Mouse (Mus musculus) MEL (cell line): Measurements from ENCODE around the gene Slco3a1.

ENCODE experiments used
- CTCF ChIP-seq, 3 experiments: IDR thresholded peaks in 2 of 3; conservative IDR thresholded peaks in 1 of 3; 2 replicates each; pipeline ENCODE4 v1.5.1; 2011 to 2012; ENCODE audit warnings: low read length in 3 of 3, low read depth in 2 of 3, mild to moderate bottlenecking in 2 of 3, improper control_type of control experiment in 1 of 3, inconsistent platforms in 1 of 3, mixed read lengths in 1 of 3, moderate library complexity in 1 of 3; ENCODE audit not compliant: control insufficient read depth in 1 of 3, insufficient read depth in 1 of 3, poor library complexity in 1 of 3, severe bottlenecking in 1 of 3
- EP300 ChIP-seq, 2 experiments: IDR thresholded peaks; 2 replicates each; pipeline ENCODE4 v1.6.1; 2011; ENCODE audit warnings: improper control_type of control experiment in 2 of 2, low read length in 2 of 2, low read depth in 1 of 2, mild to moderate bottlenecking in 1 of 2
- GATA1 ChIP-seq: IDR thresholded peaks from 2 replicates; pipeline ENCODE4 v1.6.1; 2011; ENCODE audit warnings: low read depth, low read length, improper control_type of control experiment
- JUND ChIP-seq: IDR thresholded peaks from 2 replicates; pipeline ENCODE4 v1.6.1; 2011; ENCODE audit warnings: low read depth, mild to moderate bottlenecking, improper control_type of control experiment, low read length
- NRF1 ChIP-seq: IDR thresholded peaks from 2 replicates; pipeline ENCODE4 v1.6.1; 2014; ENCODE audit warnings: low read depth, mild to moderate bottlenecking, inconsistent platforms, low read length, improper control_type of control experiment, moderate library complexity; ENCODE audit not compliant: poor library complexity, insufficient read depth, severe bottlenecking
- POLR2AphosphoS2 ChIP-seq: IDR thresholded peaks from 2 replicates; pipeline ENCODE4 v1.6.1; 2011; ENCODE audit warnings: low read length, improper control_type of control experiment
- POLR2AphosphoS5 ChIP-seq: IDR thresholded peaks from 2 replicates; pipeline ENCODE4 v1.6.1; 2012; ENCODE audit warnings: low read depth, borderline replicate concordance, mild to moderate bottlenecking, inconsistent platforms, low read length, moderate library complexity, mixed read lengths
- TAL1 ChIP-seq: IDR thresholded peaks from 2 replicates; pipeline ENCODE4 v1.6.1; 2012; ENCODE audit warnings: mild to moderate bottlenecking, inconsistent platforms, low read length, moderate library complexity, mixed read lengths
- ZC3H11A ChIP-seq: IDR thresholded peaks from 2 replicates; pipeline ENCODE4 v1.6.1; 2012; ENCODE audit warnings: low read depth, mild to moderate bottlenecking, inconsistent platforms, low read length, improper control_type of control experiment
- ZNF384 ChIP-seq: IDR thresholded peaks from 2 replicates; pipeline ENCODE4 v1.6.1; 2012; ENCODE audit warnings: low read depth, mild to moderate bottlenecking, inconsistent platforms, low read length, improper control_type of control experiment

- TF ChIP-seq CTCF (IDR thresholded peaks at IDR 0.05 in 2 of 3, conservative IDR thresholded peaks at IDR 0.05 in 1 of 3; ENCODE audit: control insufficient read depth in 1 of 3, insufficient read depth in 1 of 3, low read depth in 2 of 3, low read length in 3 of 3, poor library complexity in 1 of 3, severe bottlenecking in 1 of 3) (no peak), TAL1 (no peak), EP300 (IDR thresholded peaks at IDR 0.05; ENCODE audit: low read depth in 1 of 2, low read length in 2 of 2) (no peak), NRF1 (no peak), POLR2AphosphoS5 (no peak), JUND (no peak), GATA1 (no peak), ZNF384 (no peak), POLR2AphosphoS2 (no peak), ZC3H11A (no peak)
Observed at GRCm38 (mm10) chr7:74399729-74400128, 154.9 kb downstream of the Slco3a1 start.
